Mouse (Mus musculus) lung, postnatal 14 days (tissue): ENCODE results near the gene Gm7534.
"Not testable (repeated sequence)": the region's sequence is repeated elsewhere in the genome, so short reads cannot be mapped to it uniquely, and the experiment has no call there.

Experiments used
- DNase-seq: peaks from one replicate; pipeline ENCODE4 v3.0.0; 2021

Gene Gm7534

DNA sequence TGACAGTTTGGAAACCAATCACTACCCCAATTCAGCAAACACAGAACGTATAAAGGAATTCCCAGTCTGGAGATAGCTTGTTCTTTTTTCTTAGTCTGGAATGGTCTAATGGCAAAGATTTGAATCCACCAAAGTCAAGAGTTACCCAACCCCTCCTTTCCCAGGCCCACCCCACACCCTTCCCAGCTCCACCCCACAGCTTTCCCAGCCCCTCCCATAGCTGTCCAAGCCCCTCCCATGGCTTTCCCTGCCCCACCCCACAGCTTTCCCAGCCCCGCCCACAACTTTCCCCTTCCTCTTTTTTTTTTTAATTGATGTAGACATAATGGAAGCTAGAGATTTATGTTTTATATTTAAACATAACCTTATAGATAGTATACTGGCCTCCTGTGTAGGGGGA, 3.4 kb downstream of the Gm7534 start:
- no peak for DNase-seq

DNA sequence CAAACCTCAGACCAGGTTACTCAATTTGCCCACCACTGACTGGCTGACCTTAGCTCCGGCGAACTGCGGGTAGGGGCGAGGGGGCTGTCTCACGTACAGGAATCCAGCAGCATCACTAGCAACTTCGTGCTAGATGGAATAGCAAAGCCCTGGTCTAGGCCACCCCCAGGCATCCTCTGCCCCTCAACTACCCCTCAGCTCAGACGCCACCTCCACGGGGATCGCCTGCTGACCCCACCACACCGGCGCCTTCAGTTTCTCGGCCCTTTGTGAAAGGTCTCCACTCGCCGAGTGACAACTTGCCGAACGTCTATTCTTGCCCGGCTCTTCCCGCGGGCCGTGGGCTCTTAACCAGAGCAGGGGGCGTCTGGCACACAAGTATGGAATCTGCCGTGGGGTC, 16.5 kb downstream of the Gm7534 start:
- DNase-seq: peak; percentile 2

DNA sequence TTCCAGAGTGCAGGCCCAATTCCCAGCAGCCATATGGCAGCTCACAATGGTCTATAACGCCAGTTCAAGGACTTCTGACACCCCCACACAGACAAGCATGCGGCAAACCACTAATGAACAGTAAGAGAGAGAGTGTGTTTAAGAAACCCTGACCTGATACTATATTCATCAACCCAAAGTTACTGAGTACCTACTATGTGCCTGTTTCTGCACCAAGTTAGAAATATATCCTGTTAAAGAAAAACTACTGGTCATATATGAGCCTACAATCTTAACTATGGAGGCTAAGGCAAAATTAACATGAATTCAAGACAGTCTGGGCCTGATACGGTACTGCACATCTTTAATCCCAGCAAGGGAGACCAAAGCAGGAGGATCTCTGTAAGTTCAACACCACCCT, 17.2 kb downstream of the Gm7534 start:
- no peak for DNase-seq

DNA sequence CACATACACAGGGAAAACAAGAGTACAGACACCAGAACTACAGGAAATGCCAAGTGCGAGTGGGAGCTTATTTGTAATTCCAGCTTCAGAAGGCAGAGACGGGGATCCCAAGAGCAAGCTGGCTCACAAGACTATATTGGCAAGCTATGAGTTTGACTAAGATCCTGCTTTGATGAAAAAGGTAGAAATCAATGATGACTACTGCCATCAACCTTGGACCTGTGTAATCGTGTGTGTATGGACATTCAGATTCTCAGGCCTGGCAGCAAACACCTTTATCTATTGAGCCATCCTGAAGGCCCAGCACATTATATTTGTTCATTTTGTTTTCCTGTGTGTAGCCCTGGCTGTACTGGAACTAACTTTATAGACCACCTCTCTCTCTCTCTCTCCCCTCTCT, 19.1 kb downstream of the Gm7534 start:
- DNase-seq: no peak

DNA sequence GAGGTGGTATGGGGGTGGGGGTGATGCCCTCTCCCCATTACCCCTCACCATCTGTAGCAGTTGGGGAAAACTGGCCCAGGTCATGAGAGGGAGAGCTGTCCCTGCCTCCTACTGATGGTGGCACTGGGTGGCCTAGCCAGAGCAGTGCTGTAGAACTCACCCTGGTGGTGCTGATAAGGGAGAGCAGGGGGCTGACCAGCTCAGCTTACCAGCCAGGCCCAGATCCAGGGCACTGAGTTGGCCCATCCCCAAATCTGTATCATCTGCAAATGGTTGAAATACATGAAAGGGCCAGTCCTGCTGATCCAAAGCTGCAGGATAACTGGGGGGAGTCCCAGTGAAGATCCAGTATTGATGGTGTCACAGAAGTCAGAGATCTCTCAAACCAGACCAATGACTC, 21.0 kb downstream of the Gm7534 start:
- DNase-seq: no peak

DNA sequence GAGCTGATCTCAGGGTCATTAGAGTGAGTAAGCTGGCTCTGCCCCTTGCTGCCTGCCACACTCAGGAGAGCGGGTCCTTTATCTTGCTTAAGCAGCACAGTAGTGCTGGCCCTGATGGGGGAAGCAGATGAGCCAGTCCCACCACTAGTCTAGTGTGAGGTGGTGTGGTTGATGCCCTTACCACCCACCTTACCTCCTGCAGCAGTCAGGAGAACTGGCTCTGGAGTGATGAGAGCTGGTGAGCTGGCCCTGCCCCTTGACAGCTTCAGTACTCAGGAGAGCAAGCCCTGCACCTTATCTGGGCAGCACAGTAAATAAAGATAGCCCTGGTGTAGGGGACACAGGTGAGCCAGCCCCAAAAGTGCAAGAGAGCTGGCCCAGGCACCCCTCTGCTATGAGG, 21.7 kb downstream of the Gm7534 start:
- DNase-seq: no peak

DNA sequence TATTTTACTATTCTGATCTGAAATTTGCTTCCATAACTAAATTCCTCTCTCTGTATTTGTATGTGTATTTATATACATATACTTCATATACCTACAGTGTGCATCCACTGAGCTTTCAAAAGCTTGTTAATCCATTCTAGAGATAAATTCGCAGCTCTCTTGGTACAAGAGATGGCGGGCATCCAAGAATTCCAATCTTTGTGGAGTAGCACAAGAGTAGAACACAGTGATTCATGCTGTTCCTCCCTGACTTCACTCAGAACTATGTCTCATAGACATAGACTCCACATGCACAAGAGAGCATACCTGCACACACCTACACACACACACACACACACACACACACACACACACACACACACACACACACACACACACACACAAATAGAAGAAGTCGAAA, 30.4 kb downstream of the Gm7534 start:
- DNase-seq: peak; percentile 21

DNA sequence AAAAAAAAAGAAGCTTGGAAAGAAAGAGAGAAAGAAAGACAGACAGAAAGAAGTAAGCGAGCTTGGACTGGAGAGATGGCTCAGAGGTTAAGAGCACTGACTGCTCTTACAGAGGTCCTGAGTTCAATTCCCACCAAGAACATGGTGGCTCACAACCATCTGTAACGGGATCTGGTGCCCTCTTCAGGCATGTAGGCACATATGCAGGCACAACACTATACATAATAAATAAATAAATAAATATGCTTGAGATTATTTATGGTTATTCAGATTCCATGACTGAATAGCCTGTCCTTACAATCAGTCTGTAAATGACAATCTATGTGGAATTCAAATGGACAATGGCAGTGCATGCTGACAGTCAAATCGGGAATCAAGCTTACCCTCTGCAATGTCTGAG, 35.9 kb downstream of the Gm7534 start:
- no peak for DNase-seq

DNA sequence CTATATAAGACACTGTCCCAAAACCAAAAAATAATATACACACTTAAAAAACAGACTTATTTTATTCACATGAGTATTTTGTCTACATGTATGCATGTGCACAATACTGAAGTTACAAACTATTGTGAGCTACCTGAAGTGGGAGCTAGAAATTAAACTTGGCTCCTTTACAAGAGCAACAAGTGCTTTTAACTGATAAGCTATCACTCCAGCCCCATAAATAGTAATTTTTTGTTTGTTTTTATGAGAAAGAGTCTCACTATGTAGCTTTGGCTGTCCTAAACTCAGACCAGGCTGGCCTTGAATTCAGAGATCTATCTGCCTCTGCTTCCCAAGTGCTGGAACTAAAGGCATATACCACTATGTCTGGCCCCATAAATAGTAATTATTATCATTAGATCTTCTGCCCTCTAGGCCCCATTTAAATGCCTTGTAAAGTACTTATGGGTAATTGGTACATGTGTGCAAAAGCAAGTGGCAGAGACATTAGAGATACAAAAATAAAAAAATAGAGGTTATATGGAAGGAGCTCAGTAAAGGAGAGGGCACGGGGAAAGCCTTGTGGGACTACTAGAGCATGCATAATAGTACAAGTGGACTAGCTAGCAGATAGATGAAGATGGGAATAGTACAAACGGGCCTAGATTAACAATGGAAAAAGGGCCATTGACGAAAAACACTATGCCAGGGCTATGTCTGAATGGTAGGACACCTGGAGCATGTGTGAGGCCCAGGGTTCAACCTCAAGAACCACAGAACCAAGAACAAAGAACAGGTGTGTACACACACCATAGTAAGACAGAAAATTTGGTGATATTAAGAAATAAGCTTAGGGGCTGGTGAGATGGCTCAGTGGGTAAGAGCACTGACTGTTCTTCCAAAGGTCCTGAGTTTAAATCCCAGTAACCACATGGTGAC, 37.0 kb downstream of the Gm7534 start:
- DNase-seq: no peak

DNA sequence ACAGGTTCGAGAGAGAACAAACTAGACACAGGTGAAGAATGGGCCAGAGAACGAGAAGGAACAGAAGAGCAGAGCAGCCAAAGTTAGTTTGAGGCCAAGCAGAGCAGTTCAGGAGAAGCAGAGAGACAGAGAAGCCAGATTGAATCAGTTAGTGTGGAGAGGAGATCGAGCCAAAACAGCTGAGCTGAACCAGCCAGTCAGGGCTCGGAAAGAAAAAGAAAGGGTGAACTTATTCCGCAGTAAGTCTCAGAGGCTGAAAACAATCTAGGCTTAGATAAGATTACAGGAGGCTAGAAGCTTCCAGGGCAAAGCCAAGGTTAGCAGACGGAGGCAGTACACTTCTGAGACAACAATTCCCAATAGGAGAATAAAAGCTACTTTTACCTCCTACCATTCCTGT, 37.8 kb downstream of the Gm7534 start:
- DNase-seq: no peak

DNA sequence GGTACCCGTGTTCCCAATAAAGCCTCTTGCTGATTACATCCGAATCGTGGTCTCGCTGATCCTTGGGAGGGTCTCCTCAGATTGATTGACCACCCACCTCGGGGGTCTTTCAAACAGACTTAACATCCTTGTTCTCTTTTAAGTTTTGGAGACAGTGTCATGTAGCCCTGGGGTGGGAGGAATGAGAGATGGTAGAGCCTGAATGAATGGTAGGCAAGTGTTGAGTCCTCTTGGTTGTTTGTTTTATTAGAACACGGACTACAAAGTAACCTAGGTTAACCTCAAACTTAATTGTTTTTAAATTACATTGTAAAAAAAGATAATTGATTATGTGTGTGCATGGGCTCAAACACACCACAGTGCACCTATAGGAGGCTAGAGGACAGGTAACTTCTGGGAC, 38.2 kb downstream of the Gm7534 start:
- DNase-seq: no peak

DNA sequence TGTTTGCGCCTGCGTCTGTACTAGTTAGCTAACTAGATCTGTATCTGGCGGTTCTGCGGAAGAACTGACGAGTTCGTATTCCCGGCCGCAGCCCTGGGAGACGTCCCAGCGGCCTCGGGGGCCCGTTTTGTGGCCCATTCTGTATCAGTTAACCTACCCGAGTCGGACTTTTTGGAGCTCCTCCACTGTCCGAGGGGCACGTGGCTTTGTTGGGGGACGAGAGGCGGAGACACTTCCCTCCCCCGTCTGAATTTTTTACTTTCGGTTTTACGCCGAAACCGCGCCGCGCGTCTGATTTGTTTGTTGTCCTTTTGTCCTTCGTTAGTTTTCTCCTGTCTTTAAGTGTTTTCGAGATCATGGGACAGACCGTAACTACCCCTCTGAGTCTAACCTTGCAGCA, 42.7 kb downstream of the Gm7534 start:
- DNase-seq: peak; percentile 46

DNA sequence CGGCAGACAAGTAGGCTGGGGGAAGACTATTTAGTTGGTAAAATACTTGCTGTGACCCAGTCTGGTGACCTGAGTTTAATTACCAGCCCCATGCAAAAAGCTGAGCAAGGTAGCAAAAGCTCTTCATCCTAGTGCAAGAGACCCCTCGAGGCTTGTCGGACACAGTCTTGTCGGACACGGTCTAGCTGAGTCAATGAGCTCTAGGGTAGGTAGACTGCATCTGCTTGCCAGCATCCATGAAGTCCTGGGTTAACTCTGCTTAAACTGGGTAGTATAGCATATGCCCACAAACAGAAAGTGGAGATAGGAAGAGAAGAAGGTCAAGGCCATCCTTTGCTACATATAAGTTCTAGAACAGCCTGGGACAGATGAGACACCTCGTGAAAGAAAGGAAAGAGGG, 44.0 kb downstream of the Gm7534 start:
- no peak for DNase-seq

DNA sequence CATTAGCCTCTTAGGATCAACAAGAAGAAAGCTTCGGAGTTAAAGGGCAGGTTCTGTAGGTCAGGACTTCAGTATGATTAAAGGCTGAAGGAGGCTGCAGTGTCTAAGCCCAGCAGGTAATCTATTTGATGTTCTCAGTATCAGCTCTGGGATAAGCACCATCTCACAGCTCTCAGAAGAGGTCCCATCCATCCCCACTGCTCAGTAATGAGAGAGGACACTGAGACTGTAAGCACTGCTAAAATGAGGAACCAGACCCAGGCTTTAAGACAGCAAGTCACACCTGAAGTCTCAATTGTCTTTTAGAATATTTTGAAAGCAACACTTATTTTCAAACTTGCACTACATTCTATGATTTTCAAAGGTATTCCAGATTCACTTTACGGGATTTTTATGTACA, 45.2 kb downstream of the Gm7534 start:
- no peak for DNase-seq

DNA sequence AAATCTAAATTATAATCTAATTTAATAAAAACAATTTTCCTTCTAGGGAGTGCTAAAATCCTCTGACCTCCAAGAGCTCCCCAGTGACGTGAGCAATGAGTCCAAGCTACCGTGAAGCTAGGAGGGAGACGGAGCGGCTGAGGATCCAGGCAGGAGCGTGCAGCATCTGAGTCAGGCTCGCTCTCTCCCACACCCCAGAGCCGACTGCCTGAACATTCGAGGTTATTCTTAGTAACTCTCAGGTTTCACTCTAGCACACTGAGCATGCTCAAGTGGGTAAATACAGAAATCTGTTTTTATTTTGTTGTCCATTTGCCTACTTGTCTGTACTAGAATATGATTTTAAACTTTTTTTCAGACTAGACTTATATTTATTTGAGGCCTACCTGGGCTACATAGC, 46.1 kb downstream of the Gm7534 start:
- DNase-seq: peak; percentile 27

DNA sequence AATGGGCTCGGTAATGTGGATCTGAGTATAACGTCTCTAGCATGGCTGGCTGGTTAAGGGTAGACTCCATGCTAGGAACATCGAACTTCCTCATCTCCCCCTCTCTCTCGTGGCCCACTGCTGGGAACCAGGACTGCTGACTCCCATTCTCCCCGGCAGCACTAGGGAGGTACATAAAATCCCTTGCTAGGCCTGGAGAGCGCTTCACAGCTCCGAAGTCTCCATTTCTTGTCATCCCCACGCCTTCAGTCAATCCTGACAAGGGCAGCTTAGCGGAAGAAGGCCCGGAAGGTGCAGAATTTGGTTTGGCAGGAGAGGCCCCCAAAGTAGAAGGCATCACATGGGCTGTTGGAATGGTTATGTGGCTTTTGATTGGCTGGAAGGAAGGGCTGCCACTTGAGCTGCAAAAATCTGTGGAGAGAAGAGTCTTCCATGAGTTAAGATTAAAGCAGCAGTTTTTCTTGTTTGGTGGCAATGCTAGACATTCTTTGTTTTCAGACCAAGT, 46.8 kb downstream of the Gm7534 start:
- DNase-seq: no peak

DNA sequence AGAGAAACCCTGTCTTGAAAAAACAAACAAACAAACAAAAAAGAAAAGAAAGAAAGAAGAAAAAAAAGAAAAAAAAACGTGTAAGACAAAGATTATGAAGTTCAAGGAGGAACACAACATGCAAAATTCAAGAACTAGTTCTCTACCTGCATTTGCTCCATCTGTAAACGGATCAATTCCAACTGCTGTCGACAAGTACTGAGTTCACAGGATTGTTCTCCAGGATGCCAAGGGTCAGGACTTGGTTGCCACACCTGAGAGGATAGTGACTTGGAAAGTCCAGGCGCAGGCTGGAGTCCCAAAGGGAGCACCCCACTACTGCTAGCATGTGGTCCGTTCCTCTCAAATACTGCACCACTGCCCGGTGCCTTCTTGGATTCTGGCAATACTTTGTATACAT, 47.3 kb downstream of the Gm7534 start:
- no peak for DNase-seq

DNA sequence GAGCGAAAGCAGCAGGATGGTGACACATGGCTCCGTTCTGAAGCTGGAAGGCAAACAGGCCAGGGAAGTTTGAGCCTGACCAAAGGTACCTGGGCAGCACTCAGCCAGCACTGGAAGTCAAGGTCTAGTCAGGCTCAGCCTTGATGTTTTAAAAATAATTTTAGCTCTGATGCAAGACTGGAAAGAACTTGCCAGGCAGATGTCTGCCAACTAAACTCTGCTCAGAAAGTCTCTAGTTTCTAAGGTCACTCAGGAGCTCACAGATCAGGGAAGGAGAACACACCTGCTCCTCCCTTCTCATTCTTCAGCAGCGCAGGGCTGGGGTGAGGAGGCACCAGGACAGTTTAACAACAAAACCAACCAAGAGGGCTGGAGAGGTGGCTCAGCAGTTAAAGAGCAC, 48.5 kb downstream of the Gm7534 start:
- no peak for DNase-seq

DNA sequence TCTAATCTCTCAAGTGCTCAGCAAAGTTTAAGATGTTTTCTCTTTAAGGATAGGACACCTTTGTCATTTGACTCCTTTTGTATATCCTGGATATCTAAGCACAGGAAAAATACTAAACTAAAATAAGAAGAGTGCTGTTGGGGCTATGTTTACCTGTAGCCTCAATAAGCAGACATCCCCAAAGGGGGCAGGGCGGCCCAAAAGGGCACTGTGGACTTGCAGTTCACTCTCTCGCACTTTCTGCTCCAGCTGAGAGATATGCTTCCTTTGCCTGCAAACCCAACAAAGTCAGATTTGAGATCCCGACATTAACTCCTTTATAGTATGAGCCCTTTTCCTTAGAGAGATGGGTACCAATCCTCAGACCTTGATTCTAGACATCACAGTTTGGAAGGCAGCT, 49.1 kb downstream of the Gm7534 start:
- DNase-seq: no peak

DNA sequence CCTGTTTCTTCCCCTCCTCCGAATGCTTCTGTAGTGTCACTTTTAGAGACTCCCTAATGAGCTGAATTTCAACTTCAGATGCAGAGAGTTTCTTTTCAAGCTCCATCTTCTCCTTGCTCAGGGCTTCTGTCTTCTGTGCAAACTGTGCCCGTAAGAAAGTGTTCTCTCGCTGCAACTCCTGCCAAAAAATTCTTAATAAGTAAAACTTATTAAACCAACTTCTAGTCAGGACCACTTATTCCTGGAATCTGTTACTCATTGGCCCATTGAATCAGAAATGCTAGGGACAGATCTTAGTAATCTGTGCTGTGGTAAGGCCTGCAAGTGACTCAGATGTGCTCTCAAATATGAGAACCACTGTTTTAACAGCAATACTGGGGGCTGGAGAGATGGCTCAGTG, 50.7 kb downstream of the Gm7534 start:
- no peak for DNase-seq

DNA sequence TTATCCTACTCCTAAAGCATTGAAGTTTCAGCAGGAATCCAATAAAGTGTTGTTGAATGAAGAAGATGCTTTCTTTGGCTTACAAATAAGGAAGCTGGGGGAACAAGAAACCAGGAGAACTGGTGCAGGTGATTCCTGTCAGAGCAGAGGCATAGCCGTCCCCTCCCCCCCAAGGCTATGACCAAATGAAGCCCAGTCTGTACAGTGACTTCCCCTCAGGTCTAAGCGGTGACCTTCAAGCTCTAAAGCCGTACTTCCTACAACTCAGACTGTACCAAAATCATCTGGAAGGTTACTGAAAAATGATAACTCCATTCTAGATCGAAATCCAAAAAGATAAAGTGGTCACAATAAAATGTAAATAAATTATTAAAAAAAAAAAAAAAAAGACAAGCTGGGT, 53.4 kb downstream of the Gm7534 start:
- DNase-seq: no peak

DNA sequence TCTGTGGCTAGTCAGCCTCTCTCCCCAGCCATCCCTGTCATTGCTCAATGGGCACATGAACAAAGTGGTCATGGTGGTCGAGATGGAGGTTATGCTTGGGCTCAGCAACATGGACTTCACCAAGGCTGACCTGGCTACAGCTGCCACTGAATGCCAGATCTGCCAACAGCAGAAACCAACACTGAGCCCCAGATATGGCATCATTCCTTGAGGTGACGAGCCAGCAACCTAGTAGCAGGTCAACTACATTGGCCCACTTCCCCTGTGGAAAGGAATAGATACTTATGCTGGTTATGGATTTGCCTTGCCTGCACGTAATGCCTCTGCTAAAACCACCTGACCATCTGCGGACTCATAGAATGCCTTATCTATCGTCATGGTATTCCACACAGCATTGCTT, 58.5 kb downstream of the Gm7534 start:
- DNase-seq: not testable (repeated sequence)
